Mouse (Mus musculus) brain, embryonic 14.5 days (tissue): ENCODE results near the gene Bicdl1.

ENCODE experiments used
- CTCF ChIP-seq: fragments of 200-500 bp; IDR thresholded peaks from 2 replicates; pipeline ENCODE4 v1.5.1; 2012; ENCODE audit warnings: inconsistent platforms, mild to moderate bottlenecking, moderate library complexity, borderline replicate concordance; ENCODE audit not compliant: insufficient read depth, insufficient read length; ENCODE audit errors: extremely low read depth
- POLR2A ChIP-seq: fragments of 200-500 bp; IDR thresholded peaks from 2 replicates; pipeline ENCODE4 v1.6.1; 2012; ENCODE audit warnings: mild to moderate bottlenecking, inconsistent platforms, borderline replicate concordance; ENCODE audit not compliant: poor library complexity, insufficient read depth, insufficient read length, severe bottlenecking; ENCODE audit errors: extremely low read depth

DNA sequence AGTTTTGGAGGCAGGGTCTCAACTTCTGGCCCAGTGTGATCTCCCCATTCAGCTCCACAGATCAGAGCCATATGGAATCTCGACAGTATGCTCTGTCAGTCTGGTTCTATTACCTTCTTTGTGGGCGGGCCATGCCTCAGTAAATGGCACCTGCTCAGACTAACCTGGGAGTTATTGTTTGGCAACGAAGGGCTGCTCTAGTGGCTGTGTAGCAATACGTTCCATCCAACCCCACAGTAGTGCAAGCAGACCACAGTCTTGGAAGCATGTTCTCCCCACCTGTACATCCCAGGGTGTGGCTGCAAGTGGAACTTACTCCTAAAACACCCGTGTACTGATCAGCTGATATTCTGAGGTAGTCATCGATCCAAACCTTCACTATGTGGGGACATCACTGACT lies 74.7 kb downstream of the Bicdl1 start:
- TF ChIP-seq CTCF (no peak), POLR2A (no peak)
